Mouse (Mus musculus) heart, adult 2 months (tissue): ENCODE results near the gene Tcfl5. TPM values are rescaled to one million over a fixed set of nuclear protein-coding genes. Genes with fewer than 3 reads are reported as not detected.
A peak's percentile ranks its signal among the peaks of the same experiment; 100 is the strongest.

Experiments
- DNase-seq, 2 experiments: peaks; one replicate each; pipeline ENCODE4 v3.0.0; 2021
- H3K27ac ChIP-seq: fragments of 200-600 bp; 2 replicates; pipeline ENCODE4 v1.8.1; 2022
- H3K27me3 ChIP-seq: fragments of 200-500 bp; 2 replicates; pipeline ENCODE4 v1.6.1; 2012; ENCODE audit warnings: mild to moderate bottlenecking, low read length, inconsistent platforms, mixed read lengths; ENCODE audit not compliant: control insufficient read depth, insufficient read depth
- H3K36me3 ChIP-seq: fragments of 200-500 bp; 2 replicates; pipeline ENCODE4 v1.6.1; 2012; ENCODE audit warnings: low read length, inconsistent platforms; ENCODE audit not compliant: control insufficient read depth, insufficient read depth
- H3K4me1 ChIP-seq: fragments of 200-500 bp; 2 replicates; pipeline ENCODE4 v1.6.1; 2011; ENCODE audit warnings: low read length; ENCODE audit not compliant: control insufficient read depth, insufficient read depth
- H3K4me3 ChIP-seq: fragments of 200-600 bp; 2 replicates; pipeline ENCODE4 v1.8.1; 2022
- H3K79me2 ChIP-seq: fragments of 200-500 bp; replicated peaks from 2 replicates; pipeline ENCODE4 v1.6.1; 2012; ENCODE audit warnings: mild to moderate bottlenecking, inconsistent platforms, low read length, moderate library complexity, mixed read lengths; ENCODE audit not compliant: control insufficient read depth, insufficient read depth
- H3K9ac ChIP-seq: fragments of 200-500 bp; 2 replicates; pipeline ENCODE4 v1.6.1; 2012; ENCODE audit warnings: low read depth, mild to moderate bottlenecking, control low read depth, inconsistent platforms, low read length, mixed read lengths
- CTCF ChIP-seq: fragments of 200-600 bp; IDR thresholded peaks from 2 replicates; pipeline ENCODE4 v1.8.1; 2022; ENCODE audit warnings: antibody characterized with exemption, mild to moderate bottlenecking, moderate library complexity
- EP300 ChIP-seq: fragments of 200-500 bp; IDR thresholded peaks from 2 replicates; pipeline ENCODE4 v1.6.1; 2011; ENCODE audit warnings: low read depth, low read length, control low read depth; ENCODE audit not compliant: insufficient read depth
- POLR2A ChIP-seq: fragments of 200-500 bp; IDR thresholded peaks from 2 replicates; pipeline ENCODE4 v1.6.1; 2011; ENCODE audit warnings: mild to moderate bottlenecking, low read depth, low read length, control low read depth; ENCODE audit not compliant: insufficient read depth
- WGBS: fragments of 180-500 bp; shearing (Covaris S2); methylation state at CpG from one replicate; pipeline ENCODE4 v1.1.7; 2018; 5-methylcytosine and 5-hydroxymethylcytosine counted together
- intact Hi-C: fragments of 180-260 bp; cut with DNase I; formaldehyde crosslinking; loops from one replicate; pipeline ENCODE4 v1.15.1; 2025
- polyA plus RNA-seq: library from polyadenylated mRNA; depleted of rRNA; stranded (reverse); fragments of >200 nt; gene quantifications from 2 replicates; pipeline ENCODE4 v1.2.3, GENCODE M21; 2012
- total RNA-seq, 2 experiments: library from RNA; stranded (reverse); gene quantifications; 2 replicates each; pipeline ENCODE4 v1.2.3; 2021

The Tcfl5 gene
- total and polyA plus RNA-seq, 3 experiments, result 0.18 TPM; not detected in 2

GRCm38 (mm10) chr2:180610283-180610682 is 32.2 kb downstream of the Tcfl5 start:
- intact Hi-C loops, result no loop called here
- DNase-seq, result no peak
- Histone ChIP-seq H3K27ac (no peak overlapping the region), H3K79me2 (no peaks in the 10 kb centered on the region), H3K36me3 (no peaks in the 10 kb centered on the region), H3K9ac (no peak overlapping the region), H3K4me1 (no peaks in the 10 kb centered on the region), H3K4me3 (no peak overlapping the region), H3K27me3 (no peaks in the 10 kb centered on the region)
- WGBS, result 71% methylated on average over 4 of the region's 4 CpGs
- TF ChIP-seq EP300, result no peak
- no peak for TF ChIP-seq CTCF
- no peak for TF ChIP-seq POLR2A

- Histone ChIP-seq H3K4me1 (no peaks in the 10 kb centered on the region), H3K36me3 (no peaks in the 10 kb centered on the region), H3K79me2 (no peaks in the 10 kb centered on the region), H3K4me3 (no peak overlapping the region), H3K27ac (no peak overlapping the region), H3K27me3 (no peaks in the 10 kb centered on the region), H3K9ac (no peak overlapping the region)
- no peak for TF ChIP-seq CTCF
- TF ChIP-seq POLR2A, result no peak
- TF ChIP-seq EP300, result no peak
- no peak for DNase-seq
- intact Hi-C loops, result no loop called here
- WGBS, result 56% methylated on average over 6 of the region's 6 CpGs
These were observed 37.7 kb downstream of the Tcfl5 start for GRCm38 (mm10) chr2:180604781-180605180.

GRCm38 (mm10) chr2:180600569-180601021 is 41.9 kb downstream of the Tcfl5 start:
- 21% methylated on average over 9 of the region's 9 CpGs for WGBS
- Histone ChIP-seq H3K36me3 (no peaks in the 10 kb centered on the region), H3K27ac (no peak overlapping the region), H3K4me3 (no peak overlapping the region), H3K9ac (no peak overlapping the region), H3K4me1 (no peaks in the 10 kb centered on the region), H3K79me2 (no peaks in the 10 kb centered on the region), H3K27me3 (no peaks in the 10 kb centered on the region)
- no peak for DNase-seq
- TF ChIP-seq EP300 (no peak), POLR2A (no peak), CTCF (no peak)
- intact Hi-C loops, result no loop called here

- Histone ChIP-seq H3K4me3 (no peak overlapping the region), H3K79me2 (no peaks in the 10 kb centered on the region), H3K36me3 (no peaks in the 10 kb centered on the region), H3K27me3 (no peaks in the 10 kb centered on the region), H3K4me1 (no peaks in the 10 kb centered on the region), H3K27ac (no peak overlapping the region), H3K9ac (no peak overlapping the region)
- DNase-seq, result no peak
- no peak for TF ChIP-seq POLR2A
- TF ChIP-seq CTCF, result no peak
- 13% methylated on average over 41 of the region's 41 CpGs for WGBS
- intact Hi-C loops, result no loop called here
These were observed 44.3 kb downstream of the Tcfl5 start for GRCm38 (mm10) chr2:180598157-180598705.

- TF ChIP-seq POLR2A (no peak), CTCF (no peak), EP300 (no peak)
- no peak within 1 kb of the TSS for H3K4me3 ChIP-seq
- no peak within 1 kb of the TSS for H3K27ac ChIP-seq
- H3K4me1 ChIP-seq, result no peaks in the 10 kb centered on the region
- H3K27me3 ChIP-seq, result no peaks in the 10 kb centered on the region
- WGBS, result 53% methylated on average over 4 of the region's 4 CpGs
- no peaks in the 10 kb centered on the region for H3K79me2 ChIP-seq
- DNase-seq, result no peak
- H3K9ac ChIP-seq, result no peak within 1 kb of the TSS
- H3K36me3 ChIP-seq, result no peaks in the 10 kb centered on the region
- intact Hi-C loops, result no loop called here
These were observed 45.0 kb downstream of the Tcfl5 start, which contains the start of gene Col9a3 for GRCm38 (mm10) chr2:180597490-180597889. Gene Col9a3, plus strand, starts transcription at chr2:180597790.

- peak; percentile 89 for DNase-seq
- H3K27me3 ChIP-seq, result no peaks in the 10 kb centered on the region
- TF ChIP-seq POLR2A (peak; percentile 87), EP300 (0 out of 2 replicates have a peak, but pooled peaks have one; percentile 39), CTCF (peak; percentile 64)
- no peaks in the 10 kb centered on the region; the same call in 1 of the 2 replicates for H3K36me3 ChIP-seq
- intact Hi-C loops, result no loop called here
- peak within 1 kb of the TSS; percentile 93 for H3K27ac ChIP-seq
- under 1% methylated on average over 65 of the region's 67 CpGs for WGBS
- H3K4me1 ChIP-seq, result peaks cover 2% of the 10 kb centered on the region; the same call in 1 of the 2 replicates
- H3K79me2 ChIP-seq, result peaks cover 4% of the 10 kb centered on the region; the same call in 1 of the 2 replicates
- H3K9ac ChIP-seq, result peak within 1 kb of the TSS; percentile 100
- peak within 1 kb of the TSS; percentile 100 for H3K4me3 ChIP-seq
These were observed 53.2 kb downstream of the Tcfl5 start, which contains the start of gene Ogfr for GRCm38 (mm10) chr2:180589123-180589831. Gene Ogfr, plus strand, starts transcription at chr2:180589245.
